Mouse (Mus musculus) kidney, adult 2 months (tissue): ENCODE measurements around the gene Mical3.

Source experiments
- CTCF ChIP-seq: fragments of 200-500 bp; conservative IDR thresholded peaks from 2 replicates; pipeline ENCODE4 v1.5.1; 2011; ENCODE audit warnings: low read depth, mild to moderate bottlenecking, control low read depth, low read length, moderate library complexity, mixed read lengths; ENCODE audit not compliant: insufficient read depth, insufficient read length
- POLR2A ChIP-seq: fragments of 200-500 bp; IDR thresholded peaks from one replicate; pipeline ENCODE4 v1.6.1; 2011; ENCODE audit warnings: low read depth, low read length, control low read depth

- TF ChIP-seq CTCF (no peak), POLR2A (no peak)
Observed at GRCm38 (mm10) chr6:121128736-121129135, 2.1 kb downstream of the Mical3 start.
